Mouse (Mus musculus) limb, embryonic 14.5 days (tissue): ENCODE results near the gene Rarres2. TPM values are rescaled to one million over a fixed set of nuclear protein-coding genes. Genes with fewer than 3 reads are reported as not detected.

Experiments used
- ATAC-seq: fragments of 200-750 bp; cut with Nextera tagmentation; 2 replicates; pipeline ENCODE4 v1.8.0; 2017; ENCODE audit warnings: low read depth, moderate number of reproducible peaks, moderate TSS enrichment; ENCODE audit not compliant: low FRiP score
- DNase-seq: peaks from one replicate; pipeline ENCODE4 v3.0.0-alpha.2; 2015; ENCODE audit warnings: low spot score
- H3K27ac ChIP-seq: fragments of 300-500 bp; sonication (generic); replicated peaks from 2 replicates; pipeline ENCODE4 v1.5.1; 2014; ENCODE audit warnings: low read depth, mild to moderate bottlenecking, low read length, moderate library complexity, mixed read lengths
- H3K27me3 ChIP-seq: fragments of 300-500 bp; sonication (generic); 2 replicates; pipeline ENCODE4 v1.6.1; 2014; ENCODE audit warnings: low read length, mixed read lengths; ENCODE audit not compliant: control insufficient read depth, insufficient read depth
- H3K36me3 ChIP-seq: fragments of 300-500 bp; sonication (generic); 2 replicates; pipeline ENCODE4 v1.6.1; 2014; ENCODE audit warnings: mild to moderate bottlenecking, low read length, moderate library complexity, mixed read lengths; ENCODE audit not compliant: control insufficient read depth, insufficient read depth
- H3K4me1 ChIP-seq: fragments of 300-500 bp; sonication (generic); 2 replicates; pipeline ENCODE4 v1.6.1; 2014; ENCODE audit warnings: antibody characterized with exemption, low read length, mixed read lengths; ENCODE audit not compliant: control insufficient read depth, insufficient read depth
- H3K4me2 ChIP-seq: fragments of 300-500 bp; sonication (generic); replicated peaks from 2 replicates; pipeline ENCODE4 v1.6.1; 2014; ENCODE audit warnings: low read depth, mild to moderate bottlenecking, low read length, moderate library complexity; ENCODE audit not compliant: severe bottlenecking
- H3K4me3 ChIP-seq: fragments of 300-500 bp; sonication (generic); replicated peaks from 2 replicates; pipeline ENCODE4 v1.5.1; 2014; ENCODE audit warnings: low read length
- H3K9ac ChIP-seq: fragments of 300-500 bp; sonication (generic); 2 replicates; pipeline ENCODE4 v1.6.1; 2014; ENCODE audit warnings: mild to moderate bottlenecking, low read depth, low read length, moderate library complexity; ENCODE audit not compliant: severe bottlenecking
- H3K9me3 ChIP-seq: fragments of 300-500 bp; sonication (generic); 2 replicates; pipeline ENCODE4 v1.6.1; 2016; ENCODE audit warnings: low read length; ENCODE audit not compliant: control insufficient read depth
- POLR2A ChIP-seq: fragments of 200-500 bp; IDR thresholded peaks from 2 replicates; pipeline ENCODE4 v1.8.0; 2012; ENCODE audit warnings: inconsistent platforms, mild to moderate bottlenecking, moderate library complexity, borderline replicate concordance; ENCODE audit not compliant: insufficient read depth, insufficient read length; ENCODE audit errors: extremely low read depth
- WGBS: fragments of 180-500 bp; shearing (Covaris S2); extraction: QIAGEN DNeasy Blood & Tissue Kit; methylation state at CpG from one replicate; pipeline ENCODE4 v1.1.7; 2014; 5-methylcytosine and 5-hydroxymethylcytosine counted together
- polyA plus RNA-seq, 2 experiments: library from polyadenylated mRNA; depleted of rRNA in 1 of 2; stranded (reverse) in 1 of 2; unstranded in 1 of 2; fragments of >200 nt; fragmentation: Nextera tagmentation in 1 of 2; extraction: Ambion mirVana in 1 of 2; gene quantifications; 2 replicates each; pipeline versions ENCODE4 v1.2.1 to v1.2.3; 2012 to 2014

Rarres2 gene
- polyA plus RNA-seq, 2 experiments = 19.7 to 21.3 TPM

GRCm38 (mm10) chr6:48555104-48555890 is 17.3 kb downstream of the Rarres2 start:
- DNase-seq (peak; percentile 86), ATAC-seq (peak; percentile 81)
- 28% methylated on average over 13 of the region's 14 CpGs for WGBS
- Histone ChIP-seq H3K4me1 (peaks cover 8% of the 10 kb centered on the region; the same call in 1 of the 2 replicates), H3K9me3 (no peaks in the 10 kb centered on the region), H3K9ac (peak overlapping the region; percentile 77), H3K4me2 (peak overlapping the region; percentile 84), H3K36me3 (no peaks in the 10 kb centered on the region), H3K4me3 (peak overlapping the region; percentile 58), H3K27me3 (no peaks in the 10 kb centered on the region), H3K27ac (peak overlapping the region; percentile 97)
- TF ChIP-seq POLR2A = no peak

- Histone ChIP-seq H3K4me3 (peak within 1 kb of the TSS; percentile 58), H3K9ac (peak within 1 kb of the TSS; percentile 77), H3K27me3 (no peaks in the 10 kb centered on the region), H3K4me1 (peaks cover 8% of the 10 kb centered on the region; the same call in 1 of the 2 replicates), H3K36me3 (no peaks in the 10 kb centered on the region), H3K9me3 (no peaks in the 10 kb centered on the region), H3K4me2 (peak within 1 kb of the TSS; percentile 84), H3K27ac (peak within 1 kb of the TSS; percentile 97)
- peak; percentile 79; the same call in 1 of the 2 replicates for TF ChIP-seq POLR2A
- ATAC-seq (peak; percentile 93), DNase-seq (peak; percentile 97)
- WGBS = 1% methylated on average over 37 of the region's 39 CpGs
These were observed 18.1 kb downstream of the Rarres2 start, which contains the start of gene Lrrc61 for GRCm38 (mm10) chr6:48554280-48555103. Gene Lrrc61 (plus strand): TSS chr6:48554796.

DNA sequence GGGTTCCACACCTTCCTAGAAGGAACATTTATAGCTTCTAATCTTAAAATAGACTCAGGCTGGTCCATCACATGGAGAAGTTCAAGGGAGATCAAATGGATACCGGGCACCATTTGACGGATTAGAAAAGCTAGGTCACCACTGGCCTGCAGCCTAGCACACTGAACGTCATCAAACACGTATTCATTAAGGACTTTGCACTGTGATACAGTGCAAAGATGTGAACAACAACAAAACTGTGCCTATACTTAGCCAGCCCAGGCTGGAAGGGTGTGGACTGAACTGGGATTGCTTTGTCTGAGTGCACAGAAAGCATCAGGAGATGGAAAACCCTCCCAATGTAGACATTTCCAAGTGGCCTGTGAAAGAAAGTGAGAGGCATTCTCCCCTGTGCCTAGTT is 18.8 kb downstream of the Rarres2 start:
- Histone ChIP-seq H3K27ac (peak overlapping the region; percentile 97), H3K9ac (0 out of 2 replicates have a peak overlapping the region, but pooled peaks have one; percentile 77), H3K27me3 (no peaks in the 10 kb centered on the region), H3K4me2 (peak overlapping the region; percentile 84), H3K4me1 (peaks cover 8% of the 10 kb centered on the region; the same call in 1 of the 2 replicates), H3K4me3 (peak overlapping the region; percentile 58), H3K9me3 (no peaks in the 10 kb centered on the region), H3K36me3 (no peaks in the 10 kb centered on the region)
- TF ChIP-seq POLR2A = no peak
- WGBS = 84% methylated on average over 4 of the region's 4 CpGs
- DNase-seq (no peak), ATAC-seq (no peak)

DNA sequence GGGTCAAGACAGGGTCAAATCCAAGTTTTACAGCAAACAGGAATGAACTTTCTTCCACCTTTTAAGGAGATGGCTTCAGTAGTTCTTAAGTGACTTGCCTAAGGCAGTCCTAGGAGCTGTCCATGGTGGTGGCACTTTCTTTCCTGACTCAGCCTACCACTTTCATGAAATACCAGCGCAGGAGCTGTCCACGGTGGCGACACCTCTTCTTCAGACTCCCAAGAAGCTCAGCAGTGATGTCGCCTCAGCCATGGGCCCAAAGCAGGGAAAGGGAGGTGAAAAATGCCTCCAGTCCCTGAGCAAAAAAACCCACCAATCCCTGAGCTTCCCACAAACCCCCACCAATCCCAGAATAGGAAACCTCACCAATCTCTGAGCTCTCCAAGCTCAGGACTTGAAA is 19.7 kb downstream of the Rarres2 start:
- ATAC-seq = no peak
- no peak overlapping the region for H3K9ac ChIP-seq
- no peaks in the 10 kb centered on the region for H3K9me3 ChIP-seq
- no peak overlapping the region for H3K4me3 ChIP-seq
- no peak for DNase-seq
- TF ChIP-seq POLR2A = no peak
- WGBS = 64% methylated on average over 4 of the region's 4 CpGs
- no peak overlapping the region for H3K27ac ChIP-seq
- H3K27me3 ChIP-seq = no peaks in the 10 kb centered on the region
- H3K36me3 ChIP-seq = no peaks in the 10 kb centered on the region
- peaks cover 8% of the 10 kb centered on the region; the same call in 1 of the 2 replicates for H3K4me1 ChIP-seq
- H3K4me2 ChIP-seq = no peak overlapping the region

DNA sequence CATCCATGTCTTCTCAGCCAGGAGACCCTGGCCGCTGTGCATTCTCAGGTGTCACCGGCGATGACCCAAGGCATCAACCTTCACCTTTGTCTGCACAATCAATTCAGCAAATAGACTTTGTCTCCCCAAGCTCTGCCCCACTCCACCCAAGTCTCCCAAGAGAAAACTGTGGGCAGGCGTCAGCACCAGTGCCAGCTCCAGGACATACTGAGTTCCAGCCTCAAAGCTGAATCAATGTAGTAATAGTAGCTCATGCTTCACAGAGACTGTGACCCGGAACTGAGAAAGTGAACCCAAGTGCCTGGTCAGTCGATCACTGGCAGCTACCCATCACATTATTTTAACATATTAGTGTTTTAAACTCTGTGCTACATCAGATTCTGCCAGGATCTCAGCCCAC is 24.3 kb downstream of the Rarres2 start:
- Histone ChIP-seq H3K9ac (no peak overlapping the region), H3K27ac (no peak overlapping the region)
- WGBS = 86% methylated on average over 6 of the region's 6 CpGs

More for the DNA sequence above, 24.3 kb downstream of the Rarres2 start:
- DNase-seq (no peak), ATAC-seq (no peak)
- no peaks in the 10 kb centered on the region for H3K27me3 ChIP-seq
- no peaks in the 10 kb centered on the region for H3K36me3 ChIP-seq
- TF ChIP-seq POLR2A = no peak
- H3K4me2 ChIP-seq = no peak overlapping the region
- no peak overlapping the region for H3K4me3 ChIP-seq
- no peaks in the 10 kb centered on the region for H3K9me3 ChIP-seq
- no peaks in the 10 kb centered on the region for H3K4me1 ChIP-seq
